Mouse (Mus musculus): ENCODE data around the gene Med25. TPM values are rescaled to one million over a fixed set of nuclear protein-coding genes. Genes with fewer than 3 reads are reported as not detected.

Gene Med25
- polyA plus RNA-seq, 1 experiment from 2014 or later, result 135 TPM

DNA sequence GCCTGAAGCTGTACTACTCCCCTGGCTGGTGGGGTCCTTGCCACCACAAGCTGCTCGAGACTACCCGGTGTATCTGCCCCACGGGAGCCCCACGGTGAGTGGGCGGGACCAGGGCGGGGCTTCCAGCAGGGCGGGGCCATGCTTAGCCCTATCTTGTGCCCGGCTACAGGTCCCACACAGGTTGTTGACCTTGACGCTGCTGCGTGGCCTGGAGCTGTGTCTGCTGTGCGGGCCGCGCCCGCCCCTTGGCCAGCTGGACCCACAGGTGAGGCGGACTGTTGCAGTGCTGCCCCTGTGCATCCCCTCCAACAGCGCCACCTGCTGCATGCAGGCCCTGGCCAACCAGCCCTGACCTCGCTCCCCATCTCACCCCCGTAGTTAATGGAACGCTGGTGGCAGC is 6.1 kb upstream of the Med25 start:
- no peak for DNase-seq (ENCODE audit: low spot score)
- H3K4me1 ChIP-seq (replicated peaks; ENCODE audit: control insufficient read depth, insufficient read depth, low read length), result peaks cover 25% of the 10 kb centered on the region

GRCm38 (mm10) chr7:44896499-44896898 is 4.0 kb upstream of the Med25 start:
- Histone ChIP-seq H3K27ac (ENCODE audit: low read depth, low read length) (peak overlapping the region; percentile 88), H3K36me3 (ENCODE audit: control insufficient read depth, insufficient read depth, low read length) (no peaks in the 10 kb centered on the region; the same call in 1 of the 2 replicates), H3K9ac (ENCODE audit: low read length) (peak overlapping the region; percentile 76), H3K4me1 (replicated peaks; ENCODE audit: control insufficient read depth, insufficient read depth, low read length) (peaks cover 26% of the 10 kb centered on the region), H3K27me3 (ENCODE audit: control insufficient read depth, insufficient read depth, low read length) (no peaks in the 10 kb centered on the region), H3K4me3 (ENCODE audit: low read depth, low read length) (peak overlapping the region; percentile 61), H3K9me3 (ENCODE audit: control insufficient read depth, low read length) (no peaks in the 10 kb centered on the region), H3K4me2 (ENCODE audit: low read depth, low read length, severe bottlenecking) (peak overlapping the region; percentile 85)
- DNase-seq (ENCODE audit: low spot score) (no peak), ATAC-seq (replicated peaks; ENCODE audit: low FRiP score) (no peak)
- 41% methylated on average over 10 of the region's 10 CpGs for whole genome bisulfite sequencing

More for the DNA sequence above, 6.1 kb upstream of the Med25 start:
- H3K27ac ChIP-seq (ENCODE audit: low read depth, low read length), result no peak overlapping the region
- H3K4me3 ChIP-seq (ENCODE audit: low read depth, low read length), result no peak overlapping the region
- H3K9ac ChIP-seq (ENCODE audit: low read length), result no peak overlapping the region
- WGBS, result 38% methylated on average over 19 of the region's 19 CpGs
- ATAC-seq (replicated peaks; ENCODE audit: low FRiP score), result no peak
- no peak overlapping the region for H3K4me2 ChIP-seq (ENCODE audit: low read depth, low read length, severe bottlenecking)
- no peaks in the 10 kb centered on the region for H3K9me3 ChIP-seq (ENCODE audit: control insufficient read depth, low read length)
- H3K36me3 ChIP-seq (ENCODE audit: control insufficient read depth, insufficient read depth, low read length), result no peaks in the 10 kb centered on the region; the same call in 1 of the 2 replicates
- no peaks in the 10 kb centered on the region for H3K27me3 ChIP-seq (ENCODE audit: control insufficient read depth, insufficient read depth, low read length)

DNA sequence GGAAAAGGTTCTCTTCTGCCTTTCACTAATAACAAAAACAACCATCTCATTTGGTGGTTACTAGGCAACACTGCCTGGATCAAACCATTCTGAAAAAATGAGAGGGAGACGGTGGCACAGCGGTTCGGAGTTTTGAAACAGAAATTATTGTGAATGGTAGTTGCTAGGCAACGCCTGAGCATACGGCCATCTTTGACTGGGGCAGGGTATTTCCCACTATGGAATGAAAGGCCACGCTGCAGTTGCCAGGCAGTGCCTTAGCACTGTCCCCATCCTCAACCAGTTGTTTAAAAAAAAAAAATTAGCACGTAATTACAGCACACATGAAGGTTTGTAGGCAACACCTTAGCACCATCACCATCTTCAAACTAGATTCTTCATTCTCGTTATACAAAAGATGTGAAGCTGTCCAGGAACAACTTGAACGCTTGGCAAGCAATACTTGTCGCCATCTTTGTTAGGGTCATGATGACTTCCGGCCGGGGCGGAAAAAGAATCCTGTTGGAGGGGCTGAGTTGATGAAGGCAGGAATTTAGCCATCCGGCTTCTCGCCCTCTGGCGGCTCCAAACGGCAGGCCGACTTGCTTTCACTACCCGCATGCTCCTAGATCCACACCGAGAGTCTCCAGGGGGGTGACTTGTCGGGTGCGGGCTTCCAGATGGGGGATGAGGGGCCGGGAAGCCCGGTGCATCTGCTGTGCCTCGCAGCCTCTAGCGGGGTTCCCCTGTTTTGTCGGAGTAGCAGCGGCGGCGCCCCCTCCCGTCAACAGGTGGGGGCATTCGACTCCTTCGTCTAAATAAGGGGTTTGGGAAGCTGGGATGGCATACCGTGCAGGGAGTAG is 3.3 kb upstream of the Med25 start, which contains the start of gene Fuz:
Fuz (plus strand) TSS at position 487 of the 842 bp plus-strand sequence.
- H3K27ac ChIP-seq (ENCODE audit: low read depth, low read length), result peak within 1 kb of the TSS; percentile 88
- no peaks in the 10 kb centered on the region for H3K27me3 ChIP-seq (ENCODE audit: control insufficient read depth, insufficient read depth, low read length)
- H3K9me3 ChIP-seq (ENCODE audit: control insufficient read depth, low read length), result no peaks in the 10 kb centered on the region
- peak; percentile 67 for ATAC-seq (replicated peaks; ENCODE audit: low FRiP score)
- WGBS, result under 1% methylated on average over 34 of the region's 34 CpGs
- H3K4me3 ChIP-seq (ENCODE audit: low read depth, low read length), result peak within 1 kb of the TSS; percentile 61
- H3K9ac ChIP-seq (ENCODE audit: low read length), result peak within 1 kb of the TSS; percentile 76
- peaks cover 24% of the 10 kb centered on the region for H3K4me1 ChIP-seq (replicated peaks; ENCODE audit: control insufficient read depth, insufficient read depth, low read length)
- peak; percentile 93 for DNase-seq (ENCODE audit: low spot score)
- H3K36me3 ChIP-seq (ENCODE audit: control insufficient read depth, insufficient read depth, low read length), result no peaks in the 10 kb centered on the region; the same call in 1 of the 2 replicates
- peak within 1 kb of the TSS; percentile 85 for H3K4me2 ChIP-seq (ENCODE audit: low read depth, low read length, severe bottlenecking)

DNA sequence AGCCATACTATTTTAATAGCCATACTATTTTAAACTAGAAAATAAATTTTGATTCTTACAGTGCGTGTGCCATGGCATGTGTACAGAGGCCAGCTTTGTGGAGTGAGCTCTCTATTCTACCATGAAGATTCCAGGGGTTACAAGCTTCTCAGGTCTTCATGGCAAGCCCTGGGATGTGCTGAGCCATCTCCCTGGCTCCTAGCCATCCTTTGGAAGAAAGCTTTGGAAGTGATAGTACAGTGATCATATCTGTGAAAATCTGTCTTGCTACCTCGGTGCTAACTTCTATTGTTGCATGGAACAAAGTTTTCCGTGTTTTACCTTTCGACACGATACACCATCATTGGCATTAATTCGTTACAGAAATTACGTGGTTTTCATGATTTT is 2.7 kb upstream of the Med25 start:
- Histone ChIP-seq H3K36me3 (ENCODE audit: control insufficient read depth, insufficient read depth, low read length) (no peaks in the 10 kb centered on the region; the same call in 1 of the 2 replicates), H3K9me3 (ENCODE audit: control insufficient read depth, low read length) (no peaks in the 10 kb centered on the region), H3K4me1 (replicated peaks; ENCODE audit: control insufficient read depth, insufficient read depth, low read length) (peaks cover 30% of the 10 kb centered on the region), H3K9ac (ENCODE audit: low read length) (0 out of 2 replicates have a peak overlapping the region, but pooled peaks have one; percentile 12), H3K4me3 (ENCODE audit: low read depth, low read length) (peak overlapping the region; percentile 61), H3K27me3 (ENCODE audit: control insufficient read depth, insufficient read depth, low read length) (no peaks in the 10 kb centered on the region), H3K27ac (ENCODE audit: low read depth, low read length) (peak overlapping the region; percentile 88), H3K4me2 (ENCODE audit: low read depth, low read length, severe bottlenecking) (peak overlapping the region; percentile 85)
- DNase-seq (ENCODE audit: low spot score) (no peak), ATAC-seq (replicated peaks; ENCODE audit: low FRiP score) (no peak)
- WGBS, result 46% methylated on average over 7 of the region's 7 CpGs

DNA sequence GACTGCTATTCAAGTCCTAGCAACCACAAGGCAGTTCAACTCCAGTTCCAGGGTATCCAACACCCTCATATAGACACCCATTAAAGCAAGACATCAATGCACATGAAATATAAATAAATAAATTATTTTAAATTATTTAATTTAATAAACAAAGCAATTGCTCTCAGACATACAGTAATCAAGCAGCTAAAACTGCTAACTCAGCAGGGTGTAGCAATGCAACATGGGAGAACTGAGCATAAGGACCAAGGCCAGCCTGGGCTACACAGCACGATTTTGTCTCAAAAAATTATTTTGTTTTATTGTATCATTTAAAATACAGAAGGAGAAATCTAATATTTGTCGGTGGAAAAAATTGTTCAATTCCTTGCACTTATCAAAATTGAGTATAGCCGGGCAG is 1.7 kb upstream of the Med25 start:
- H3K27me3 ChIP-seq (ENCODE audit: control insufficient read depth, insufficient read depth, low read length), result no peaks in the 10 kb centered on the region
- ATAC-seq (replicated peaks; ENCODE audit: low FRiP score), result no peak
- H3K9me3 ChIP-seq (ENCODE audit: control insufficient read depth, low read length), result no peaks in the 10 kb centered on the region
- H3K27ac ChIP-seq (ENCODE audit: low read depth, low read length), result peak overlapping the region; percentile 95; the same call in 1 of the 2 replicates
- H3K4me3 ChIP-seq (ENCODE audit: low read depth, low read length), result no peak overlapping the region
- H3K4me2 ChIP-seq (ENCODE audit: low read depth, low read length, severe bottlenecking), result no peak overlapping the region
- peaks cover 30% of the 10 kb centered on the region for H3K4me1 ChIP-seq (replicated peaks; ENCODE audit: control insufficient read depth, insufficient read depth, low read length)
- WGBS, result 89% methylated on average over 3 of the region's 3 CpGs
- DNase-seq (ENCODE audit: low spot score), result no peak
- H3K9ac ChIP-seq (ENCODE audit: low read length), result no peak overlapping the region
- no peaks in the 10 kb centered on the region; the same call in 1 of the 2 replicates for H3K36me3 ChIP-seq (ENCODE audit: control insufficient read depth, insufficient read depth, low read length)

GRCm38 (mm10) chr7:44893197-44893596 is 685 bp upstream of the Med25 start:
- H3K4me2 ChIP-seq (ENCODE audit: low read depth, low read length, severe bottlenecking), result peak overlapping the region; percentile 49
- 14% methylated on average over 8 of the region's 8 CpGs for whole genome bisulfite sequencing
- DNase-seq (ENCODE audit: low spot score), result no peak
- peak overlapping the region; percentile 1; the same call in 1 of the 2 replicates for H3K4me3 ChIP-seq (ENCODE audit: low read depth, low read length)
- peaks cover 30% of the 10 kb centered on the region for H3K4me1 ChIP-seq (replicated peaks; ENCODE audit: control insufficient read depth, insufficient read depth, low read length)
- H3K36me3 ChIP-seq (ENCODE audit: control insufficient read depth, insufficient read depth, low read length), result no peaks in the 10 kb centered on the region; the same call in 1 of the 2 replicates
- H3K27ac ChIP-seq (ENCODE audit: low read depth, low read length), result peak overlapping the region; percentile 95
- H3K9ac ChIP-seq (ENCODE audit: low read length), result peak overlapping the region; percentile 49
- no peaks in the 10 kb centered on the region for H3K27me3 ChIP-seq (ENCODE audit: control insufficient read depth, insufficient read depth, low read length)
- H3K9me3 ChIP-seq (ENCODE audit: control insufficient read depth, low read length), result no peaks in the 10 kb centered on the region
- no peak for ATAC-seq (replicated peaks; ENCODE audit: low FRiP score)

DNA sequence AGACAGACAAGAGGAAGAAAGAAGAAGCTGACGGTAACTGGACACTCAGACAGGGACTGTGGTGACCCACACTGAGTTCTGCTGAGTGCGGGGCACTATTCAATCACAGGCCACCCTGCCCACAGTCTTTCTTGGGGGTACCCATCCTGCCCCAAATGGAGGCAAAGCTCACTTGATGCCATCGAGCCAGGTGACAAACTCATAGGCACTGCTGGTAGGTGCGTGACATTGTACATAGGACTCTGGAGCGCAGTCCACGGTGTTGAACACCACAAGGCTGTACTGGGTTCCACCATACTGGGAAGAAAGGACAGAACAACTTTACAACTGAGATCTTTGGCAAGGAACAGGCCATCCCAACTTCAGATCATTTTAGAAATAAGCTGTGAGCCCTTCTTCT is 901 bp downstream of the Med25 start:
- H3K4me3 ChIP-seq (ENCODE audit: low read depth, low read length), result peak overlapping the region; percentile 86
- WGBS, result 37% methylated on average over 6 of the region's 6 CpGs
- H3K27me3 ChIP-seq (ENCODE audit: control insufficient read depth, insufficient read depth, low read length), result no peaks in the 10 kb centered on the region
- ATAC-seq (replicated peaks; ENCODE audit: low FRiP score) (no peak), DNase-seq (ENCODE audit: low spot score) (no peak)
- peaks cover 28% of the 10 kb centered on the region for H3K4me1 ChIP-seq (replicated peaks; ENCODE audit: control insufficient read depth, insufficient read depth, low read length)
- peak overlapping the region; percentile 84 for H3K9ac ChIP-seq (ENCODE audit: low read length)
- H3K36me3 ChIP-seq (ENCODE audit: control insufficient read depth, insufficient read depth, low read length), result no peaks in the 10 kb centered on the region; the same call in 1 of the 2 replicates
- H3K9me3 ChIP-seq (ENCODE audit: control insufficient read depth, low read length), result no peaks in the 10 kb centered on the region
- H3K27ac ChIP-seq (ENCODE audit: low read depth, low read length), result peak overlapping the region; percentile 95; the same call in 1 of the 2 replicates
- peak overlapping the region; percentile 88 for H3K4me2 ChIP-seq (ENCODE audit: low read depth, low read length, severe bottlenecking)

GRCm38 (mm10) chr7:44890737-44891136 is 1.8 kb downstream of the Med25 start:
- H3K4me2 ChIP-seq (ENCODE audit: low read depth, low read length, severe bottlenecking), result peak overlapping the region; percentile 88
- no peaks in the 10 kb centered on the region for H3K9me3 ChIP-seq (ENCODE audit: control insufficient read depth, low read length)
- ATAC-seq (replicated peaks; ENCODE audit: low FRiP score) (no peak), DNase-seq (ENCODE audit: low spot score) (no peak)
- H3K36me3 ChIP-seq (ENCODE audit: control insufficient read depth, insufficient read depth, low read length), result peaks cover 2% of the 10 kb centered on the region; the same call in 1 of the 2 replicates
- H3K9ac ChIP-seq (ENCODE audit: low read length), result peak overlapping the region; percentile 84; the same call in 1 of the 2 replicates
- H3K4me1 ChIP-seq (replicated peaks; ENCODE audit: control insufficient read depth, insufficient read depth, low read length), result peaks cover 26% of the 10 kb centered on the region
- 87% methylated on average over 4 of the region's 4 CpGs for WGBS
- H3K27ac ChIP-seq (ENCODE audit: low read depth, low read length), result no peak overlapping the region
- no peaks in the 10 kb centered on the region for H3K27me3 ChIP-seq (ENCODE audit: control insufficient read depth, insufficient read depth, low read length)
- H3K4me3 ChIP-seq (ENCODE audit: low read depth, low read length), result peak overlapping the region; percentile 86
